Mouse (Mus musculus) fat pad, adult 2 months (tissue): ENCODE results near the gene Nsdhl.

Experiments used
- DNase-seq: peaks from one replicate; pipeline ENCODE4 v3.0.0-alpha.2; 2011; ENCODE audit warnings: low read depth, low spot score; ENCODE audit errors: extremely low read depth

Nsdhl gene

GRCm38 (mm10) chrX:72995542-72995941 is 77.2 kb downstream of the Nsdhl start:
- DNase-seq, result no peak

GRCm38 (mm10) chrX:73003110-73003509 is 84.8 kb downstream of the Nsdhl start:
- DNase-seq, result no peak

GRCm38 (mm10) chrX:73005678-73006077 is 87.3 kb downstream of the Nsdhl start:
- no peak for DNase-seq

- DNase-seq, result no peak
These were observed 89.5 kb downstream of the Nsdhl start for GRCm38 (mm10) chrX:73007597-73008479.
